Mouse (Mus musculus): ENCODE data around the gene Uvrag. TPM values are rescaled to one million over a fixed set of nuclear protein-coding genes. Genes with fewer than 3 reads are reported as not detected.

The Uvrag gene
- polyA plus RNA-seq, 1 experiment from 2014 or later = 18.3 TPM

Other genes starting within 250 kb of the Uvrag start
- 16.1 and 18.5 TPM in 2 replicates for gene Dgat2, start 41.6 kb upstream of the Uvrag start, polyA plus RNA-seq (2015; fragmentation: Nextera tagmentation; extraction: Ambion mirVana)
- gene Mogat2, start 97.5 kb upstream of the Uvrag start, polyA plus RNA-seq (2015; fragmentation: Nextera tagmentation; extraction: Ambion mirVana) = 1.3 and 2.0 TPM in 2 replicates
- 69.3 and 90.0 TPM in 2 replicates for gene Map6, start 126.3 kb upstream of the Uvrag start, polyA plus RNA-seq (2015; fragmentation: Nextera tagmentation; extraction: Ambion mirVana)
- 201 and 257 TPM in 2 replicates for gene Serpinh1, start 212.1 kb upstream of the Uvrag start, polyA plus RNA-seq (2015; fragmentation: Nextera tagmentation; extraction: Ambion mirVana)
- 45.2 and 48.0 TPM in 2 replicates for gene Gdpd5, start 240.3 kb upstream of the Uvrag start, polyA plus RNA-seq (2015; fragmentation: Nextera tagmentation; extraction: Ambion mirVana)

Measured in forebrain, embryonic 16.5 days (tissue).